Mouse (Mus musculus): ENCODE results near the gene Sycn. TPM values are rescaled to one million over a fixed set of nuclear protein-coding genes. Genes with fewer than 3 reads are reported as not detected.

The Sycn gene
- polyA plus RNA-seq, 1 experiment from 2014 or later, result not detected

GRCm38 (mm10) chr7:28577826-28578542 is 37.3 kb downstream of the Sycn start:
- Histone ChIP-seq H3K27ac (no peak overlapping the region), H3K4me2 (replicated peaks) (no peak overlapping the region), H3K9me3 (ENCODE audit: control insufficient read depth, low read length) (no peaks in the 10 kb centered on the region), H3K36me3 (replicated peaks; ENCODE audit: control insufficient read depth, insufficient read depth) (no peaks in the 10 kb centered on the region), H3K9ac (no peak overlapping the region), H3K4me1 (replicated peaks; ENCODE audit: control insufficient read depth, insufficient read depth, low read length) (peaks cover 5% of the 10 kb centered on the region; the same call in 1 of the 2 replicates), H3K27me3 (ENCODE audit: control insufficient read depth, insufficient read depth, low read length) (no peaks in the 10 kb centered on the region), H3K4me3 (replicated peaks; ENCODE audit: low read length) (no peak overlapping the region)
- ATAC-seq (ENCODE audit: low FRiP score) (no peak), DNase-seq (ENCODE audit: low spot score) (no peak)
- WGBS, result 88% methylated on average over 9 of the region's 9 CpGs

GRCm38 (mm10) chr7:28578543-28579053 is 37.9 kb downstream of the Sycn start:
- no peaks in the 10 kb centered on the region for H3K36me3 ChIP-seq (replicated peaks; ENCODE audit: control insufficient read depth, insufficient read depth)
- H3K27me3 ChIP-seq (ENCODE audit: control insufficient read depth, insufficient read depth, low read length), result no peaks in the 10 kb centered on the region
- no peak overlapping the region for H3K27ac ChIP-seq
- no peak overlapping the region for H3K4me2 ChIP-seq (replicated peaks)
- DNase-seq (ENCODE audit: low spot score), result no peak
- H3K4me3 ChIP-seq (replicated peaks; ENCODE audit: low read length), result no peak overlapping the region
- peaks cover 5% of the 10 kb centered on the region; the same call in 1 of the 2 replicates for H3K4me1 ChIP-seq (replicated peaks; ENCODE audit: control insufficient read depth, insufficient read depth, low read length)
- ATAC-seq (ENCODE audit: low FRiP score), result no peak
- WGBS, result 83% methylated on average over 5 of the region's 5 CpGs
- no peak overlapping the region for H3K9ac ChIP-seq
- no peaks in the 10 kb centered on the region for H3K9me3 ChIP-seq (ENCODE audit: control insufficient read depth, low read length)

DNA sequence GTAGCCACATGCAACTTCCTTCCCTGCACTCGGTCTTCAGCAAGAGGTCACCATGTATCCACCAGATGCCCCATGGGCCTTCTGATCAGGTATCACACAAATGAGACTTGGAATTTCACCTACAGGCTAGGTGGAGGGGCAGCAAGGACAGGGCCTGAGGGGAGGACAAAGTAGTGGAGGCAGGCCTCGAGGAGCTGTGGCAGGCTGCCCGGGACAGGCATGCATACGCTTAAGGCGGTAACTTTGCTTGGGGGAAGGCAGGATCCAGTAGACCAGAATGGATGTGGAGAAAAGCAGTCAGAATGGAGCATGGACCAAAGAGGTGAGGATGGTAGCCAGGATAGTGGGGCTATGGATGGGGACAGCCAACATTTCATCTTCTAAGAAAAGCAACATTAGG is 39.1 kb downstream of the Sycn start:
- Histone ChIP-seq H3K36me3 (replicated peaks; ENCODE audit: control insufficient read depth, insufficient read depth) (no peaks in the 10 kb centered on the region), H3K27me3 (ENCODE audit: control insufficient read depth, insufficient read depth, low read length) (no peaks in the 10 kb centered on the region), H3K4me2 (replicated peaks) (no peak overlapping the region), H3K9ac (no peak overlapping the region), H3K4me1 (replicated peaks; ENCODE audit: control insufficient read depth, insufficient read depth, low read length) (peaks cover 6% of the 10 kb centered on the region; the same call in 1 of the 2 replicates), H3K27ac (no peak overlapping the region), H3K4me3 (replicated peaks; ENCODE audit: low read length) (no peak overlapping the region), H3K9me3 (ENCODE audit: control insufficient read depth, low read length) (no peaks in the 10 kb centered on the region)
- ATAC-seq (ENCODE audit: low FRiP score) (no peak), DNase-seq (ENCODE audit: low spot score) (no peak)
- 70% methylated on average over 5 of the region's 5 CpGs for WGBS

- Histone ChIP-seq H3K4me1 (replicated peaks; ENCODE audit: control insufficient read depth, insufficient read depth, low read length) (peaks cover 9% of the 10 kb centered on the region; the same call in 1 of the 2 replicates), H3K9me3 (ENCODE audit: control insufficient read depth, low read length) (no peaks in the 10 kb centered on the region), H3K27me3 (ENCODE audit: control insufficient read depth, insufficient read depth, low read length) (no peaks in the 10 kb centered on the region), H3K4me3 (replicated peaks; ENCODE audit: low read length) (no peak overlapping the region), H3K9ac (no peak overlapping the region), H3K36me3 (replicated peaks; ENCODE audit: control insufficient read depth, insufficient read depth) (no peaks in the 10 kb centered on the region), H3K27ac (no peak overlapping the region), H3K4me2 (replicated peaks) (no peak overlapping the region)
- ATAC-seq (ENCODE audit: low FRiP score), result no peak
- DNase-seq (ENCODE audit: low spot score), result no peak
- WGBS, result 88% methylated on average over 4 of the region's 4 CpGs
These were observed 41.0 kb downstream of the Sycn start for GRCm38 (mm10) chr7:28581721-28582120.

GRCm38 (mm10) chr7:28582841-28583240 is 42.2 kb downstream of the Sycn start:
- Histone ChIP-seq H3K27me3 (ENCODE audit: control insufficient read depth, insufficient read depth, low read length) (no peaks in the 10 kb centered on the region), H3K4me1 (replicated peaks; ENCODE audit: control insufficient read depth, insufficient read depth, low read length) (peaks cover 11% of the 10 kb centered on the region; the same call in 1 of the 2 replicates), H3K9ac (no peak overlapping the region), H3K36me3 (replicated peaks; ENCODE audit: control insufficient read depth, insufficient read depth) (no peaks in the 10 kb centered on the region), H3K4me2 (replicated peaks) (0 out of 2 replicates have a peak overlapping the region, but pooled peaks have one; percentile 1), H3K4me3 (replicated peaks; ENCODE audit: low read length) (no peak overlapping the region), H3K27ac (peak overlapping the region; percentile 34; the same call in 1 of the 2 replicates), H3K9me3 (ENCODE audit: control insufficient read depth, low read length) (no peaks in the 10 kb centered on the region)
- WGBS, result 76% methylated on average over 11 of the region's 11 CpGs
- no peak for ATAC-seq (ENCODE audit: low FRiP score)
- no peak for DNase-seq (ENCODE audit: low spot score)

DNA sequence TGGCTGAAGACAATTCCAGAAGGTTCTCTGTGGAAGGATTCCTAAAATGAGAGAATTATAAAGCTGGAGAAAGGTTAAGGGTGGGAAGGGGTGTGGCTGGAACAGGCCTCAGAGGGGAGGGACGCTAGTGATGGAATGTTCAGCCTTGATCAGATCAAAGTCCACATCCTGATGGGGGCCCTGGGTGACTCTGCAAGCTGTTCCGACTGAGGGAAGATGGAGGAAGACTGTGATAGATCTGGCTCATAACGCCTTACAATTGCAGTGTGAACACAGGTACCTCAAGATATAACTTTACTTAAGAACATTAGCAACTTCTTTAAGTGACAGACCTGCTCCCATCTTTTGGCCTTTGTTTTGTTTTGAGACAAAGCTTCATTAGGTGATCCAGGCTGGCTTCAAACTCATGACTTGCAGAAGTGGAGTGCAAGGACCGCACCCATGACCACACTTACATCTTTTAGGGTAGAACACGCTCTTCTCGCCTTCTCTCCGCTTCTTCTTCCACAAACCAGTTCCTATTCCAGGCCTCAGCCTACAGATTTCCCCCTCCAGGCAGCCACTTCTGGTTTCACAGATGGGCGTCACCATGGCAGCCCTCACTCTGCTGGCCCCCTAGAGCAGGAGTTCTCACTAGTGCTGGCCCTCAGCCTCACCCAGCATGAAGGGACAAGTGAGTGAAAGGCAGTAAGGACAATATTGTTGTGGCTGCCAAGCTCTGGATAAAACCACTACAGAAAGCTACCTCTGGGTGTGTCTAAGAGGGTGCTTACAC is 43.1 kb downstream of the Sycn start:
- DNase-seq (ENCODE audit: low spot score) (no peak), ATAC-seq (ENCODE audit: low FRiP score) (no peak)
- no peak overlapping the region for H3K4me3 ChIP-seq (replicated peaks; ENCODE audit: low read length)
- H3K36me3 ChIP-seq (replicated peaks; ENCODE audit: control insufficient read depth, insufficient read depth), result no peaks in the 10 kb centered on the region
- H3K4me2 ChIP-seq (replicated peaks), result no peak overlapping the region
- H3K27me3 ChIP-seq (ENCODE audit: control insufficient read depth, insufficient read depth, low read length), result no peaks in the 10 kb centered on the region
- WGBS, result 86% methylated on average over 8 of the region's 8 CpGs
- H3K9ac ChIP-seq, result no peak overlapping the region
- no peak overlapping the region for H3K27ac ChIP-seq
- H3K9me3 ChIP-seq (ENCODE audit: control insufficient read depth, low read length), result no peaks in the 10 kb centered on the region
- H3K4me1 ChIP-seq (replicated peaks; ENCODE audit: control insufficient read depth, insufficient read depth, low read length), result peaks cover 17% of the 10 kb centered on the region; the same call in 1 of the 2 replicates

DNA sequence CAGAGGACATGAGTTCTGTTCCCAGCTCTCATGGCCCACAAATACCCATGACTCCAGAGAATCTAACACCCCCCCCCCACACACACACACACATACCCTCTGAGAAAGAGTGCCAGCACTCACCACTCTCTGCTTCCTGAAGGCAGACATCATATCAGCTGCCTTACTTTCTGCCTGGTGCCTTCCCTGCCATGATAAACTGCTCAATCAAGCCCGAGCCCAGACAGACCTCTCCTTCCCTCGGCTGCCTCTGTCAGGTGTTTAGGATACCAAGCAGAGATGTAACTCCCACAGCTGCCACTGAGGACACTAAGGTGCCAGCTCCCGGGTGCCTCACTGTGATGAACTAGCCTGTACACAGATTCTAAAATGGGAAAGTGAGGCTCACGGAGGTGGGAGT is 43.8 kb downstream of the Sycn start:
- no peak overlapping the region for H3K4me3 ChIP-seq (replicated peaks; ENCODE audit: low read length)
- H3K9ac ChIP-seq, result no peak overlapping the region
- no peaks in the 10 kb centered on the region for H3K9me3 ChIP-seq (ENCODE audit: control insufficient read depth, low read length)
- H3K4me2 ChIP-seq (replicated peaks), result no peak overlapping the region
- H3K4me1 ChIP-seq (replicated peaks; ENCODE audit: control insufficient read depth, insufficient read depth, low read length), result peaks cover 17% of the 10 kb centered on the region; the same call in 1 of the 2 replicates
- no peak overlapping the region for H3K27ac ChIP-seq
- WGBS, result 75% methylated on average over 4 of the region's 4 CpGs
- ATAC-seq (ENCODE audit: low FRiP score), result no peak
- H3K36me3 ChIP-seq (replicated peaks; ENCODE audit: control insufficient read depth, insufficient read depth), result no peaks in the 10 kb centered on the region
- DNase-seq (ENCODE audit: low spot score), result no peak
- no peaks in the 10 kb centered on the region for H3K27me3 ChIP-seq (ENCODE audit: control insufficient read depth, insufficient read depth, low read length)

GRCm38 (mm10) chr7:28585001-28585400 is 44.3 kb downstream of the Sycn start:
- Histone ChIP-seq H3K4me1 (replicated peaks; ENCODE audit: control insufficient read depth, insufficient read depth, low read length) (peaks cover 17% of the 10 kb centered on the region; the same call in 1 of the 2 replicates), H3K9me3 (ENCODE audit: control insufficient read depth, low read length) (no peaks in the 10 kb centered on the region), H3K27ac (no peak overlapping the region), H3K4me2 (replicated peaks) (no peak overlapping the region), H3K27me3 (ENCODE audit: control insufficient read depth, insufficient read depth, low read length) (no peaks in the 10 kb centered on the region), H3K4me3 (replicated peaks; ENCODE audit: low read length) (no peak overlapping the region), H3K36me3 (replicated peaks; ENCODE audit: control insufficient read depth, insufficient read depth) (no peaks in the 10 kb centered on the region), H3K9ac (no peak overlapping the region)
- DNase-seq (ENCODE audit: low spot score) (no peak), ATAC-seq (ENCODE audit: low FRiP score) (no peak)
- WGBS, result 81% methylated on average over 6 of the region's 6 CpGs

- Histone ChIP-seq H3K36me3 (replicated peaks; ENCODE audit: control insufficient read depth, insufficient read depth) (no peaks in the 10 kb centered on the region), H3K4me2 (replicated peaks) (no peak overlapping the region), H3K27me3 (ENCODE audit: control insufficient read depth, insufficient read depth, low read length) (no peaks in the 10 kb centered on the region), H3K4me1 (replicated peaks; ENCODE audit: control insufficient read depth, insufficient read depth, low read length) (peaks cover 17% of the 10 kb centered on the region; the same call in 1 of the 2 replicates), H3K4me3 (replicated peaks; ENCODE audit: low read length) (no peak overlapping the region), H3K9ac (no peak overlapping the region), H3K9me3 (ENCODE audit: control insufficient read depth, low read length) (no peaks in the 10 kb centered on the region), H3K27ac (no peak overlapping the region)
- 59% methylated on average over 6 of the region's 6 CpGs for WGBS
- no peak for ATAC-seq (ENCODE audit: low FRiP score)
- no peak for DNase-seq (ENCODE audit: low spot score)
These were observed 46.2 kb downstream of the Sycn start for GRCm38 (mm10) chr7:28586663-28587411.
